ENCODE assay signal across 9 mouse cellular contexts in the genomic region with DNA sequence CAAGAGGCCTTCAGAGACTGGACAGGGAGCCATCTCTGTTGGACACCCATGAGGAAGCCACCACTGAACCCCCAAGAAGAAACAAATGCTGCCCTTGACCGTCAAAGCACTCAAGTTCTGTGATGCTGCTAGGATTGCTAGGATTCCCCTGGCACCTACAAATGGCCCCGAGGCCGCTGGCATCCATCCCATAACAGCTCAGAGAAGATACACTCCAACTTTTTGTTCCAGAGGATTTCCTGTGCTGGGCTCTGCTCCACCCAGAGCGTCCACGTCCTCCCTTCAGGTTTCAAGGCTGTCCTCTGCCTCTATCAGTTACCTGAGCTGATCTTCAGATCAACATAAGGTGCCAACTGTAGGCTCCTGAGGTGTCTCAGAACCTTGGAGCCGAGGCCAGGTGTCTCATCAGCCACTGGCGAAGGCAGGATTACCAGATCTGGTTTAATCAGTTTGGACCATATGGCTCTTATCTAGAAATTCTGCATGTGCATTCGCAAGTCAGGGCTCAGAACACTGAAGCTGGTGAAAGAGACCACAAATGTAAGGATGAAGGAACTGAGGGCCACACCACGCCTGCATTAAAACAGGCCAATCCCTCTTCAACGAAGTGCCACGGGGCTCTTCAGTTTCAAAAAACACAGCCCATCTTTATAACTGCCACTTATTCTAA. TPM values are rescaled to one million over a fixed set of nuclear protein-coding genes. Genes with fewer than 3 reads are reported as not detected.
A peak's percentile ranks its signal among the peaks of the same experiment; 100 is the strongest.
DNase-seq lines count a peak whose midpoint lies in the region; ATAC-seq and TF ChIP-seq lines count a peak whose summit lies in the region.
"Had no signal": no experiment of that assay in that cellular context is flagged by ENCODE, and none has a peak within 500 bp of the region (broad histone marks: within the 10 kb centered on the region; RNA-seq: fewer than 3 reads in every experiment).

No protein-coding gene starts in this region.

- H3K4me2 ChIP-seq in kidney, embryonic 14.5 days (replicated peaks; ENCODE audit: low read depth, low read length) = peak overlapping the region; percentile 9; the same call in 1 of the 2 replicates
- peak overlapping the region; percentile 91 for H3K4me2 ChIP-seq in embryonic facial prominence, embryonic 13.5 days
- peak overlapping the region; percentile 74 for H3K4me2 ChIP-seq in intestine, embryonic 14.5 days (ENCODE audit: low read length)

- no peak overlapping the region for H3K9ac ChIP-seq in kidney, embryonic 14.5 days (ENCODE audit: low read depth, low read length)
- H3K9ac ChIP-seq in embryonic facial prominence, embryonic 13.5 days = no peak overlapping the region
- H3K9ac ChIP-seq in intestine, embryonic 14.5 days (ENCODE audit: low read length) = 0 out of 2 replicates have a peak overlapping the region, but pooled peaks have one; percentile 61
- H3K9ac ChIP-seq: neural tube, embryonic 13.5 days had no signal

- 87% methylated on average over 11 of the region's 11 CpGs for WGBS in kidney, embryonic 14.5 days
- 79% methylated on average over 11 of the region's 11 CpGs for WGBS in embryonic facial prominence, embryonic 13.5 days
- WGBS in intestine, embryonic 14.5 days = 80% methylated on average over 11 of the region's 11 CpGs

- no peak overlapping the region for H3K4me3 ChIP-seq in kidney, embryonic 14.5 days (ENCODE audit: low read length)
- H3K4me3 ChIP-seq in embryonic facial prominence, embryonic 13.5 days = peak overlapping the region; percentile 1; the same call in 1 of the 2 replicates
- H3K4me3 ChIP-seq in intestine, embryonic 14.5 days (ENCODE audit: low read depth, low read length) = peak overlapping the region; percentile 10; the same call in 1 of the 2 replicates
- no peak overlapping the region; the same call in 1 of the 2 replicates for H3K4me3 ChIP-seq in left cerebral cortex, adult 2 months

- TF ChIP-seq CTCF in left cerebral cortex, adult 2 months (IDR thresholded peaks at IDR 0.05) = no peak

- no peaks in the 10 kb centered on the region; the same call in 1 of the 2 replicates for H3K4me1 ChIP-seq in kidney, embryonic 14.5 days (ENCODE audit: control insufficient read depth, insufficient read depth, low read length)
- H3K4me1 ChIP-seq in embryonic facial prominence, embryonic 13.5 days = peaks cover 8% of the 10 kb centered on the region; the same call in 1 of the 2 replicates
- no peaks in the 10 kb centered on the region for H3K4me1 ChIP-seq in intestine, embryonic 14.5 days (replicated peaks; ENCODE audit: control insufficient read depth, insufficient read depth, low read length)

- no peak for DNase-seq in kidney, postnatal 10 days
- no peak for DNase-seq in intestine, embryonic 14.5 days (ENCODE audit: low spot score)
- peak; percentile 13 for DNase-seq in lung, postnatal 14 days
- no peak for DNase-seq in left cerebral cortex, adult 2 months (ENCODE audit: extremely low spot score in 1 of 2, low spot score in 2 of 2)

- intact Hi-C loops in left cerebral cortex, adult 2 months (cut with DNase I) = no loop called here

- no peaks in the 10 kb centered on the region for H3K9me3 ChIP-seq in kidney, embryonic 14.5 days (ENCODE audit: control insufficient read depth, low read length)
- no peaks in the 10 kb centered on the region for H3K9me3 ChIP-seq in embryonic facial prominence, embryonic 13.5 days
- H3K9me3 ChIP-seq in intestine, embryonic 14.5 days (ENCODE audit: control insufficient read depth, low read length) = no peaks in the 10 kb centered on the region
- H3K9me3 ChIP-seq: neural tube, embryonic 13.5 days had no signal

- ATAC-seq in kidney, embryonic 14.5 days (ENCODE audit: low FRiP score, low TSS enrichment) = no peak
- ATAC-seq in embryonic facial prominence, embryonic 13.5 days (ENCODE audit: insufficient number of reproducible peaks, insufficient read depth, low FRiP score, low TSS enrichment, low read depth) = no peak
- ATAC-seq in intestine, embryonic 14.5 days (replicated peaks; ENCODE audit: low FRiP score, low TSS enrichment, low read depth) = no peak
- ATAC-seq in activated CD4-positive, CD25-positive, alpha-beta regulatory T cell, adult 4 months = no peak
- ATAC-seq in erythroblast, adult 5-6 weeks (replicated peaks; ENCODE audit: low FRiP score, poor library complexity, severe bottlenecking) = no peak

- no peaks in the 10 kb centered on the region for H3K36me3 ChIP-seq in kidney, embryonic 14.5 days (ENCODE audit: control insufficient read depth, insufficient read depth, low read length)
- H3K36me3 ChIP-seq in embryonic facial prominence, embryonic 13.5 days = no peaks in the 10 kb centered on the region
- H3K36me3 ChIP-seq in intestine, embryonic 14.5 days (ENCODE audit: control insufficient read depth, insufficient read depth, low read length) = no peaks in the 10 kb centered on the region
- H3K36me3 ChIP-seq: neural tube, embryonic 13.5 days had no signal

- peaks cover 16% of the 10 kb centered on the region for H3K27me3 ChIP-seq in kidney, embryonic 14.5 days (ENCODE audit: control insufficient read depth, insufficient read depth, low read length)
- H3K27me3 ChIP-seq in embryonic facial prominence, embryonic 13.5 days = peaks cover 30% of the 10 kb centered on the region
- peaks cover 18% of the 10 kb centered on the region for H3K27me3 ChIP-seq in intestine, embryonic 14.5 days (replicated peaks; ENCODE audit: control insufficient read depth, insufficient read depth, low read length)

- H3K27ac ChIP-seq in kidney, embryonic 14.5 days (ENCODE audit: low read depth, low read length) = no peak overlapping the region
- no peak overlapping the region for H3K27ac ChIP-seq in embryonic facial prominence, embryonic 13.5 days
- H3K27ac ChIP-seq in intestine, embryonic 14.5 days (ENCODE audit: low read depth) = no peak overlapping the region
- no peak overlapping the region for H3K27ac ChIP-seq in left cerebral cortex, adult 2 months
- H3K27ac ChIP-seq: neural tube, embryonic 13.5 days had no signal

RNA-seq across cellular contexts. Expression of a gene that starts 1.7 kb away (rescaled TPM):
- 10.5 and 11.3 TPM in 2 replicates for polyA plus RNA-seq in kidney, embryonic 14.5 days (2014; fragmentation: Nextera tagmentation; extraction: Ambion mirVana)
- 9.4 and 10.1 TPM in 2 replicates for polyA plus RNA-seq in embryonic facial prominence, embryonic 13.5 days (2015; fragmentation: Nextera tagmentation; extraction: Ambion mirVana)
- 17.5 and 25.1 TPM in 2 replicates for polyA plus RNA-seq in intestine, embryonic 14.5 days (2014; fragmentation: Nextera tagmentation; extraction: Ambion mirVana)
- polyA plus RNA-seq in activated CD4-positive, CD25-positive, alpha-beta regulatory T cell, adult 4 months (2017; shearing (Covaris generic)) = not detected
- total RNA-seq in erythroblast, adult 5-6 weeks (2015; ENCODE audit: low replicate concordance) = not detected in 2 replicates
- total RNA-seq in erythroblast, adult 5-6 weeks (2017; ENCODE audit: low replicate concordance) = 0.28 TPM in 1 of 2 replicates, not detected in the other
- 1 to 10 TPM; 3.2 to 4.1 TPM for total RNA-seq in left cerebral cortex, adult 2 months (2021)

Comparison
In these comparisons a context has a peak if more than half of its experiments do, and no peak if none do; other contexts are left out.
1. H3K4me2 ChIP-seq: peak in every context shown above with its lines; median percentile 91 in embryonic facial prominence, embryonic 13.5 days; 74 in intestine, embryonic 14.5 days; 9 in kidney, embryonic 14.5 days.
2. H3K4me3 ChIP-seq: peak in embryonic facial prominence, embryonic 13.5 days (single experiment) and intestine, embryonic 14.5 days (single experiment); none in kidney, embryonic 14.5 days (single experiment) and left cerebral cortex, adult 2 months (single experiment).